Mouse (Mus musculus): ENCODE data around the gene Notum. TPM values are rescaled to one million over a fixed set of nuclear protein-coding genes. Genes with fewer than 3 reads are reported as not detected.

Gene Notum
- polyA plus RNA-seq, 1 experiment from 2014 or later: 1.0 TPM

- no peak for ATAC-seq
- Histone ChIP-seq H3K9ac (ENCODE audit: low read depth, low read length) (peak overlapping the region; percentile 90), H3K4me3 (ENCODE audit: low read length) (peak overlapping the region; percentile 88), H3K9me3 (ENCODE audit: control insufficient read depth, low read length) (no peaks in the 10 kb centered on the region), H3K4me1 (ENCODE audit: control insufficient read depth, insufficient read depth, low read length) (peaks cover 19% of the 10 kb centered on the region), H3K36me3 (ENCODE audit: control insufficient read depth, insufficient read depth, low read length) (peaks cover 37% of the 10 kb centered on the region), H3K27me3 (replicated peaks; ENCODE audit: control insufficient read depth, insufficient read depth, low read length) (no peaks in the 10 kb centered on the region), H3K27ac (ENCODE audit: low read length) (peak overlapping the region; percentile 45), H3K4me2 (ENCODE audit: low read depth, low read length) (peak overlapping the region; percentile 68)
- 84% methylated on average over 11 of the region's 11 CpGs for WGBS
Observed at GRCm38 (mm10) chr11:120615606-120616203, 45.3 kb downstream of the Notum start.

GRCm38 (mm10) chr11:120615167-120615566 is 45.8 kb downstream of the Notum start:
- peaks cover 19% of the 10 kb centered on the region for H3K4me1 ChIP-seq (ENCODE audit: control insufficient read depth, insufficient read depth, low read length)
- peak overlapping the region; percentile 68; the same call in 1 of the 2 replicates for H3K4me2 ChIP-seq (ENCODE audit: low read depth, low read length)
- H3K9ac ChIP-seq (ENCODE audit: low read depth, low read length): 0 out of 2 replicates have a peak overlapping the region, but pooled peaks have one; percentile 90

GRCm38 (mm10) chr11:120613976-120614375 is 47.0 kb downstream of the Notum start:
- ATAC-seq: no peak
- 84% methylated on average over 8 of the region's 8 CpGs for whole genome bisulfite sequencing
- Histone ChIP-seq H3K9me3 (ENCODE audit: control insufficient read depth, low read length) (no peaks in the 10 kb centered on the region), H3K27me3 (replicated peaks; ENCODE audit: control insufficient read depth, insufficient read depth, low read length) (no peaks in the 10 kb centered on the region), H3K9ac (ENCODE audit: low read depth, low read length) (no peak overlapping the region), H3K27ac (ENCODE audit: low read length) (no peak overlapping the region), H3K4me1 (ENCODE audit: control insufficient read depth, insufficient read depth, low read length) (peaks cover 28% of the 10 kb centered on the region), H3K4me2 (ENCODE audit: low read depth, low read length) (no peak overlapping the region), H3K4me3 (ENCODE audit: low read length) (no peak overlapping the region), H3K36me3 (ENCODE audit: control insufficient read depth, insufficient read depth, low read length) (peaks cover 29% of the 10 kb centered on the region)

More at GRCm38 (mm10) chr11:120615167-120615566, 45.8 kb downstream of the Notum start:
- WGBS: 91% methylated on average over 6 of the region's 6 CpGs
- H3K4me3 ChIP-seq (ENCODE audit: low read length): no peak overlapping the region
- no peaks in the 10 kb centered on the region for H3K27me3 ChIP-seq (replicated peaks; ENCODE audit: control insufficient read depth, insufficient read depth, low read length)
- no peaks in the 10 kb centered on the region for H3K9me3 ChIP-seq (ENCODE audit: control insufficient read depth, low read length)
- H3K27ac ChIP-seq (ENCODE audit: low read length): no peak overlapping the region
- ATAC-seq: no peak
- H3K36me3 ChIP-seq (ENCODE audit: control insufficient read depth, insufficient read depth, low read length): peaks cover 35% of the 10 kb centered on the region

GRCm38 (mm10) chr11:120613481-120613972 is 47.4 kb downstream of the Notum start:
- no peak for ATAC-seq
- no peak overlapping the region for H3K4me3 ChIP-seq (ENCODE audit: low read length)
- H3K9ac ChIP-seq (ENCODE audit: low read depth, low read length): no peak overlapping the region
- 89% methylated on average over 10 of the region's 10 CpGs for WGBS
- no peaks in the 10 kb centered on the region for H3K27me3 ChIP-seq (replicated peaks; ENCODE audit: control insufficient read depth, insufficient read depth, low read length)
- H3K9me3 ChIP-seq (ENCODE audit: control insufficient read depth, low read length): no peaks in the 10 kb centered on the region
- H3K4me2 ChIP-seq (ENCODE audit: low read depth, low read length): no peak overlapping the region
- H3K4me1 ChIP-seq (ENCODE audit: control insufficient read depth, insufficient read depth, low read length): peaks cover 32% of the 10 kb centered on the region
- peaks cover 29% of the 10 kb centered on the region for H3K36me3 ChIP-seq (ENCODE audit: control insufficient read depth, insufficient read depth, low read length)
- H3K27ac ChIP-seq (ENCODE audit: low read length): no peak overlapping the region

- Histone ChIP-seq H3K4me2 (ENCODE audit: low read depth, low read length) (no peak overlapping the region), H3K4me1 (ENCODE audit: control insufficient read depth, insufficient read depth, low read length) (peaks cover 39% of the 10 kb centered on the region), H3K27me3 (replicated peaks; ENCODE audit: control insufficient read depth, insufficient read depth, low read length) (no peaks in the 10 kb centered on the region), H3K27ac (ENCODE audit: low read length) (no peak overlapping the region), H3K4me3 (ENCODE audit: low read length) (no peak overlapping the region), H3K9ac (ENCODE audit: low read depth, low read length) (no peak overlapping the region), H3K36me3 (ENCODE audit: control insufficient read depth, insufficient read depth, low read length) (peaks cover 29% of the 10 kb centered on the region), H3K9me3 (ENCODE audit: control insufficient read depth, low read length) (no peaks in the 10 kb centered on the region)
- 38% methylated on average over 6 of the region's 6 CpGs for WGBS
- no peak for ATAC-seq
Observed at GRCm38 (mm10) chr11:120612763-120613162, 48.2 kb downstream of the Notum start.

- no peak for ATAC-seq
- no peaks in the 10 kb centered on the region for H3K9me3 ChIP-seq (ENCODE audit: control insufficient read depth, low read length)
- no peak overlapping the region for H3K4me3 ChIP-seq (ENCODE audit: low read length)
- no peak overlapping the region for H3K4me2 ChIP-seq (ENCODE audit: low read depth, low read length)
- no peaks in the 10 kb centered on the region for H3K27me3 ChIP-seq (replicated peaks; ENCODE audit: control insufficient read depth, insufficient read depth, low read length)
- no peak overlapping the region for H3K9ac ChIP-seq (ENCODE audit: low read depth, low read length)
- peaks cover 24% of the 10 kb centered on the region for H3K4me1 ChIP-seq (ENCODE audit: control insufficient read depth, insufficient read depth, low read length)
- H3K36me3 ChIP-seq (ENCODE audit: control insufficient read depth, insufficient read depth, low read length): peaks cover 29% of the 10 kb centered on the region
- no peak overlapping the region for H3K27ac ChIP-seq (ENCODE audit: low read length)
- WGBS: 88% methylated on average over 9 of the region's 9 CpGs
Observed at GRCm38 (mm10) chr11:120610477-120611046, 50.4 kb downstream of the Notum start.

GRCm38 (mm10) chr11:120609250-120609649 is 51.7 kb downstream of the Notum start:
- no peak overlapping the region for H3K4me2 ChIP-seq (ENCODE audit: low read depth, low read length)
- peaks cover 20% of the 10 kb centered on the region for H3K4me1 ChIP-seq (ENCODE audit: control insufficient read depth, insufficient read depth, low read length)
- no peak overlapping the region for H3K4me3 ChIP-seq (ENCODE audit: low read length)
- H3K9ac ChIP-seq (ENCODE audit: low read depth, low read length): peak overlapping the region; percentile 66; the same call in 1 of the 2 replicates
- H3K36me3 ChIP-seq (ENCODE audit: control insufficient read depth, insufficient read depth, low read length): peaks cover 29% of the 10 kb centered on the region
- WGBS: 40% methylated on average over 7 of the region's 8 CpGs
- ATAC-seq: peak; percentile 68
- H3K27ac ChIP-seq (ENCODE audit: low read length): no peak overlapping the region
- H3K9me3 ChIP-seq (ENCODE audit: control insufficient read depth, low read length): no peaks in the 10 kb centered on the region
- no peaks in the 10 kb centered on the region for H3K27me3 ChIP-seq (replicated peaks; ENCODE audit: control insufficient read depth, insufficient read depth, low read length)

- ATAC-seq: peak; percentile 21; the same call in 1 of the 2 replicates
- 7% methylated on average over 45 of the region's 45 CpGs for WGBS
- peaks cover 25% of the 10 kb centered on the region for H3K36me3 ChIP-seq (ENCODE audit: control insufficient read depth, insufficient read depth, low read length)
Observed at GRCm38 (mm10) chr11:120608241-120609034, 52.5 kb downstream of the Notum start, which contains the start of gene Npb. Npb (plus strand) TSS chr11:120608477.

GRCm38 (mm10) chr11:120606764-120607163 is 54.2 kb downstream of the Notum start:
- no peak for ATAC-seq
- H3K9ac ChIP-seq (ENCODE audit: low read depth, low read length): no peak overlapping the region
- no peak overlapping the region for H3K4me3 ChIP-seq (ENCODE audit: low read length)
- no peaks in the 10 kb centered on the region for H3K27me3 ChIP-seq (replicated peaks; ENCODE audit: control insufficient read depth, insufficient read depth, low read length)
- peaks cover 11% of the 10 kb centered on the region for H3K36me3 ChIP-seq (ENCODE audit: control insufficient read depth, insufficient read depth, low read length)
- no peak overlapping the region for H3K27ac ChIP-seq (ENCODE audit: low read length)
- peaks cover 20% of the 10 kb centered on the region for H3K4me1 ChIP-seq (ENCODE audit: control insufficient read depth, insufficient read depth, low read length)
- 69% methylated on average over 4 of the region's 4 CpGs for WGBS
- H3K4me2 ChIP-seq (ENCODE audit: low read depth, low read length): no peak overlapping the region
- H3K9me3 ChIP-seq (ENCODE audit: control insufficient read depth, low read length): no peaks in the 10 kb centered on the region

More at GRCm38 (mm10) chr11:120608241-120609034, 52.5 kb downstream of the Notum start, which contains the start of gene Npb:
- peak within 1 kb of the TSS; percentile 66 for H3K9ac ChIP-seq (ENCODE audit: low read depth, low read length)
- no peak within 1 kb of the TSS for H3K27ac ChIP-seq (ENCODE audit: low read length)
- H3K4me1 ChIP-seq (ENCODE audit: control insufficient read depth, insufficient read depth, low read length): peaks cover 20% of the 10 kb centered on the region
- no peaks in the 10 kb centered on the region for H3K27me3 ChIP-seq (replicated peaks; ENCODE audit: control insufficient read depth, insufficient read depth, low read length)
- peak within 1 kb of the TSS; percentile 55 for H3K4me2 ChIP-seq (ENCODE audit: low read depth, low read length)
- no peaks in the 10 kb centered on the region for H3K9me3 ChIP-seq (ENCODE audit: control insufficient read depth, low read length)
- H3K4me3 ChIP-seq (ENCODE audit: low read length): peak within 1 kb of the TSS; percentile 29

Measured in intestine, embryonic 16.5 days (tissue).